Mouse (Mus musculus): ENCODE results near the gene Zfp282. TPM values are rescaled to one million over a fixed set of nuclear protein-coding genes. Genes with fewer than 3 reads are reported as not detected.
"Not testable (repeated sequence)": the region's sequence is repeated elsewhere in the genome, so short reads cannot be mapped to it uniquely, and the experiment has no call there.

Zfp282 gene
- total RNA-seq (2021), result 1 to 10 TPM; 7.7 to 8.0 TPM
- long read RNA-seq, experiment 1, full-length matches to known transcripts, result 15 of 17 reads
- long read RNA-seq, experiment 1, partial matches to known transcripts, result 2 of 17 reads
- long read RNA-seq, experiment 1, other reads (novel, unspliced or antisense), result 0 of 17 reads
- long read RNA-seq, experiment 2, full-length matches to known transcripts, result 11 of 18 reads
- long read RNA-seq, experiment 2, partial matches to known transcripts, result 7 of 18 reads
- long read RNA-seq, experiment 2, other reads (novel, unspliced or antisense), result 0 of 18 reads

DNA sequence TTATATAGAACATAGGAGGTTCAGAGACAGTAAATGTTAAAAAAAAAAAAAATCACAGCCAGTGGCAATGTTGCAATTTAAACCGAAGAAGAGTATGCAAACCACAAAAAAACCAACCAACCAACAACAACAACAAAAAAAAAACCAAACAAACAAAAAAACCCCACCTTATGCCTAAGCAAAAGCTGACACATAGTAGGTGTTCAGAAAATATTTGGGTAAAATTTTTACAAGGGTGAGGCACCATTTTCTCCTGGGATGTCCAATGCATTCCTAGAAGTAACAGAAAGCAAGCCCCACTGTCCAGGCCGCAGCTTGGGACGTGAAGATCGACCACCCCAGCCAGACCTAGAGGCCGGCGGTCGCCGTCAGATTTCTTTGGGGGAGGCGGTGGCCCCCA is at the start of gene Zfp282:
Zfp282 (plus strand) TSS at position 147 of the 400 bp plus-strand sequence.
- no peak for DNase-seq (ENCODE audit: low spot score in 2 of 2)

DNA sequence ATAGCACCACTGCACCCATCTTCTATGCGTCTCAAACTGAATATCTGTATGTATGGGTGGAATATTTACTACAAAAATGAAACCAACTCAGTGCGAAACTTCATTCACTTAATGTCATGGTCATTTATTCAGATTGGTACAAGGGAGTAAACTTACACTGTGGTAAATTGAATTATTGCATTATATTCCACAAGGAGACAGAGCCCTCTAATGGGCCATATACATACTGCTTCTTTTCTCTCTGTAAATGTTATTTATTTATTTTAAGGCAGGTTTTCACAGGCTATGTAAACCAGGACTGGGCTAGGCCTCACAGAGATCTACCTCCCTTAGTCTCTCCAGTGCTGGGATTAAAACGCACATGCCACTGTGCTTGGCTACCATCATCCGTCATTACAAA is 49.5 kb upstream of the Zfp282 start:
- DNase-seq (ENCODE audit: low spot score in 2 of 2), result no peak

DNA sequence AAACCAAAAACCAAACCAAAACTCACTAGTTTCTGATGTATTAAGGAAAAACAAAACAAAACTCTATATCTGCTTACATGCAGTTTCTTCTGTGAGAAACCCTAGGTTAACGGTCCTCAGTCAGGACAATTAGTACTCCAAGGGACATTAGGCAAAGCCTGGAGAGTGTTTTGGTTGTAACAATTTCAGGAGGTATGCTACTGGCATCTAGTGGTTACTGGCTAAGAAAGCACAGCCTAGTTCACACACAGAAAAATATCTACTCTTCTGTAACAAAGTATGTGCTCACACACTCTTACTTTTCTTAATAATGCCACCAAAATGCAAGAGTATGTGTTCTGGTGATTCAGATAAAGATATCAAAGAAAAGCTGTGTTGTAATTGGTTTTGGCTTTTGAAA is 48.1 kb upstream of the Zfp282 start:
- no peak for DNase-seq (ENCODE audit: low spot score in 2 of 2)

DNA sequence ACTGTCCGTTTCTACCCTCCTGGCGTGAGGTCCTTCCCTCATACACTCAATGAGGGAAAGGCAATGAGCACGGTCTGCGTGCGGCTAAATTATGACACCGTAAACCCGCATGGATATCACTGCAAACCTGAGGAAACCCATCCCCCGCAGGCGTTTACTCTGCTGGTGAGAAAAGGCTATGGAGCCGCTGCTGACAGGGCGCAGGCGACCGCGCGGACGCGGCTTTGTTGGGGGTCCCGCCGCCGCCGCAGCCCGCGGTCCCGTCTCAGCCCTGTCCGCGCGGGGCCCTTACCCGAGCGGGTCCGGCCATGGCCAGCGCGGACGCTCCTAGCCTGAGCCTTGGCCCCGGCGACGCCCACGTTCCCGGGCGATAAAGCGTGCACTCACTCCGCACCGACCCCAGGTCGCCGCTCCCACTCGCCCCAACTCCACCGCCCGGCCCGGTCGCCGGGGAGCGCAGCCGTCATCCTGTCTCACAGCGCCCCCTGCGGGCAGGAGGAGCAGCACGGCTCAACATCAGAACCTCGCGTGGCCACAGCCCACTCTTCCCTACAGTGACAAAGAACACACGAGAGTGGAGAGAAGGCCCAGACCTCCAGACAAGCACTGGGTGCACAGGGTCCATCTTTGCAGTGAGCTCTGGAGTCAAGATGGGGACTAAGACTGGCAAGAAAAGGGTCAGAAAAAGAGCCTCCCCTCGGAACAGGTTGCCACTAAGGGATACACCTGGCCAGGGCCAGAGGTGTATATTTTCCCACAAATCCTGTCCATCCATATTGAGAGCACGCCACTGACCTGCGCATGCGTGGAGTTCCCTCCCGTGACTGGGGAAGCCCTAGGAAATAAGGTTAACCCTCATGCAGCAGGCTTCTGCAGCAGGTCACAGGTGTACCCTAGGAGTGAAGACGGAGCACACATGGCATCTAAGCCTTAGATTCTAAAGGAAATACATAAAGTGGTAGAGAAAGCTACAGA is 46.6 kb upstream of the Zfp282 start, which contains the start of gene Zfp786:
Zfp786 (minus strand) TSS at position 764 of the 975 bp plus-strand sequence.
- DNase-seq (ENCODE audit: low spot score in 2 of 2), result peak; percentile 95 to 96

DNA sequence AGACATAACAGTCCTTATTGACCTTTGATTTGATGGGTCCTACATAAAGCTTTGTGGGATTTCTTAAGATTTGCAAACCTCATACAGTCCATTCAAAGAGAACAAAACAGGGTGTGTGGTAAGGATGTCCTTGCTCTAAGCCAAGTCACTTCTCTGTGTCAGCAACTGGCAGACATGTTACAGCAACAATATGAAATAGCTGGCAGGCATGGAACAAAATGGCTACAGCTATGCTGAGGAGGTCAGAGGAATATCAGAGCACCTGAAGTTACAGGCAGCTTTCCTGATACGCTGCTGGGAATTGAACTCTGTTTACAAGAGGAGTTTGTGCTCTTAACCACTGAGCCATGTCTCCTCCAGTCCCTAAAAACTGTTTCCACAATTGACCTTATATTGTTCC is 44.8 kb upstream of the Zfp282 start:
- peak in 1 of 2 experiments; percentile 23 for DNase-seq (ENCODE audit: low spot score in 2 of 2)

DNA sequence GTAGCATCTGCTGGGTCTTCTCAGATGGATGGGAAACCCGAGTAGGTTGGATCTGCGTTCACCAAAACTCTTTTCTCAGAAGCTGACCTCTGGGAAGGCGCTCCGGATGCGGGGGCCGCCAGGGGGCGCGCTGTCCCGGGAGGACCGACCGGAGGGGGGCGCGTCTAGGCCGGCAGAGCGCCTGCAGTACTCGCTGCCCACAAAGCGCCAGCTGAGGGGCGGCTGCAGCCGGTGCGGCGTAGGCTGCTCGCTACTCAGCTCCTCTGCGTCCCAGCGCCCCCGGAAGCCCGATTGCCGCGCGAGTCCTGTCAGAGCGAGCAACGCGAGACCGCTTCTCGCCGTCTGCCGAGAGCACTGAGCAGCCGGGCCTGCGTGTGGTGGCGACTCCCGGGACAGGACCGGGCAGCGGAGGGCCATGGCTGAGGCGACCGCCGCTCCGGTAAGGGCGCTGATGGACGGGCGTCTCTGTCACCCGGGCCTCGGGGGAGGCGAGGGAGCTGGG is 41.5 kb upstream of the Zfp282 start, which contains the start of gene Zfp398:
Zfp398 (plus strand) TSS at position 180 of the 502 bp plus-strand sequence.
- DNase-seq (ENCODE audit: low spot score in 2 of 2), result peak; percentile 99

DNA sequence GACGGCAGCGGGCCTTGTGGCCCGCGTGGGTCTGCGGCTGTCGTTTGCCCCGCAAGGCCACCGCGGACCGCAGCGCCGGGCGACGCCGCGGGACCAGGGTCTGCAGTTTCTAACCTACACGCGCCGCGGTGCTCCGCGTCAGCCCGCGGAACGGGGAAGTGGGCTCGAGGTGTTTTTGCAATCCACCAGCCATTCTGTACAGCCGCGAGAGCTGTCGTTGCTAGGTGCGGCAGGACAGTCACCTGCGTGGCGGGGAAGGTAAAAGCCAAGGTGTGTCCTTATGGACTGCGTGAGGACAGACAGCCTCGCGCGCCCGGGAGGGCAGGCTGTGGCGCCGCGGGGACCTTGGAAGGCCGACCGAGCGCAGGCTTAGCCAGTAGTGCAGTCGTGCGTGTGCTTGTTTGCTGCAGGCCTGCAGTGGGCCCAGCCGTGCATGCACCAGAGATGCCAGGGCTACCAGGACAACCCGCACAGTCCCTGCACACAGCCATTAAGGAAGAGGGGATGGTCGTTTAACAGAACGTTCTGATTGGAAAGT is 41.0 kb upstream of the Zfp282 start:
- peak; percentile 58 to 66 for DNase-seq (ENCODE audit: low spot score in 2 of 2)

DNA sequence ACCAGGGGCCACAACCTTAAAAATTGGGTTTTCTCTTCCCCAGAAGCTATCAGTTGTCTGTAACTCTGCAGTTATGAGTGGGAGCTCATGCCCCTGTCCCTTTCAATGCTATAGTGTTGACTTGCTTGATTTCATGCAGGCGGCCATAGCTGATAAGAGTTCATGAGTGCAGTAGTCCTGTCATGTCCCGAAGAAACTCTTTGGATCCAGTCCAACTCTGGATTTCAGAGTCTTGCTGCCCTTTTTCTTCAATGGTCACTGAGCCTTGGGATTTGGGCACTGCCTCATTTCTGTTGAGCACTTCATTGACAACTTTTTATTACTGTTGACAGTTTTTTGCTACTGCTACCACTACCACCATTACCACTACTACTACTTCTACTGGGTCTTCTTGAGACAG is 39.4 kb upstream of the Zfp282 start:
- no peak for DNase-seq (ENCODE audit: low spot score in 2 of 2)

DNA sequence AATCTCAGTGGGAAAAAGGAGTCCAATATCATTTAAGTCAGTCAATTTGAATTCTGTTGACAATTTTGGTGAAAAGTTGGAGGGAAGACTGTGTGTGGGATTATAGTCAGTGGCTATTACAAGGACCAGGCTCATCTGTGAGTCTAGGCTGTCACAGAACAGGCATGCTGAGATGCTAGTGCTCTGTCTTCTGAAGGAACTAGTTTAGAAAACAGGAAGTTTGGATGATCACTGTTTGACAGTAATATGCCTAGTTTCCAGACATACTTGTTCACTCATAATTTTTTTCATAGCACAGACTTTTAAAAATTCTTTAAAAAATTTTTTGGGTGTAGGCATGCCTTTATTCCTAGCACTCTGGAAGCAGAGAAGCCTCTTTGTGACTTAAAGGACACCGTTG is 35.9 kb upstream of the Zfp282 start:
- DNase-seq (ENCODE audit: low spot score in 2 of 2), result no peak

DNA sequence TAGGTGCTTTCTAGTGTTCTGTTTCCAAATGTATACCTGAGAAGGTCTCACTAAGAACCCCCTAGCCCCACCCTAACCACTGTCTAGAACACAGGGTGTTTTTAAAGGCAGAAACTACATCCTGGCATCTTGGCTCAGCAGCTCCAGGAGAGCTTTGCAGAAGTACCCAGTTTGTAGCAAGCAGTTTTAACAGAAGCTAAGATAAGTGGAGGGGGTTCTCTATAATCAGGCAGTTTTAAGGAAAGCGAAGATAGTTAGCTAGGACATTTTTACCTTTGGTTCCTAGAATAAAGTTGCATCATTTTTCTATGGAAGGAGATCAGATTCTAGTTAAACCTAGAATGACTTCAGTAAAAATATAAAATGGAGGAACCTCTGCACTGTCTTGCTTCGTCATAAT is 35.2 kb upstream of the Zfp282 start:
- DNase-seq (ENCODE audit: low spot score in 2 of 2), result no peak

DNA sequence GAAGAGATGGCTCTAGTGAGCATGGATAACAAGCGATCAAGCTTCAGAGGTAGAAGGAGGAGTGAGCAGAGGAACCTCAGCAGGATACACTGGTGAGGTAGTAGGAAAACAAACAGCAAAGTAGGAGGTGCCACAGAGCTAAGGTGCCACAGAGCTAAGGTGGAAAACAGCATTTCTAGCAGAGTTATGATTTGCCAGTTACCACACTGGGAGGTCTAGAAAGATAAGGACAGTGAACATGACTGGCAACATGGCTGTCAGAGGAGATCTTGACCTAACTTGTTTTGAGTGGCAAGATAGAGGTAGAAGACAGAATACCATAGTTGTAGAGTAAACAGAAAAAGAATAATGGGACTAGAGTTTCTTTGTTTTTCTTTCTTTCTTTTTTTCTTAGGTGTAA is 34.7 kb upstream of the Zfp282 start:
- DNase-seq (ENCODE audit: low spot score in 2 of 2), result no peak

DNA sequence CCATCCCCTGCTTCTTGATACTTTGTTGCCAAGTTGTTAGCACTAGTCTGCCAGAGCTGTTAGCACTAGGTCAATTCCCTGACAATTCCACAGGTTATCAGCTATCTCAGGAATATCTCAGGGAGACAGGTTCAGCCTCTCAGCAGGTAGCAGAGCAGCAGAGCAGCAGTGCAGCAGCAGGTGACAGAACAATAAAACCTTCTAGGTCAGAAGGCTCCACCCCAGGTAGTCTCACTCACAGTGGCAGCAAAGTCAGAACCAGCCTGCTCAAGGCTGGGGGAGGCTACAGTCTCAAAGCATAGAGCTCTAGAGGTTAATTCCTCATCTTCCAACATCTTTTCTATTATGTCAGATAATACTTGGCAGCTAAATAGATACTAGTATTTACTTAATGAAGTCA is 31.2 kb upstream of the Zfp282 start:
- DNase-seq (ENCODE audit: low spot score in 2 of 2), result no peak

DNA sequence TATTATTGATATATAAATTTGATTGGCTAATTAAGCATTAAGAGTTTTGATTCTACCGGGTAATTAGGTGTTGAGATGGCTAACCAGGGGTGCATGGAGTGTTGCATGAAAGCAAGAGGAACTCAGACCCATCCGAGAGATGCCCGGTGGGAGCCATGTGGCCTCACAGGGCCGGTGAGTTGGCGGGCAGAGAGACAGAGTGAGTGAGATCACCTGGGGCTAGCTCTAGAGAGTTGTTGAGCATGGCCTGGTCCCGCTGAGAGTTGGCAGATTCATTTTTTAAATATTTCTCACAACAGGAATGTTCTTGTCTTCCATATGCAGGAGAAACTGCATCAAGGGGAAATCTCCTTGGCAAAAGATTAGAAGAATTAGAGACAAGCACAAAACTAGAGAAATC is 19.8 kb upstream of the Zfp282 start:
- no peak for DNase-seq (ENCODE audit: low spot score in 2 of 2)

DNA sequence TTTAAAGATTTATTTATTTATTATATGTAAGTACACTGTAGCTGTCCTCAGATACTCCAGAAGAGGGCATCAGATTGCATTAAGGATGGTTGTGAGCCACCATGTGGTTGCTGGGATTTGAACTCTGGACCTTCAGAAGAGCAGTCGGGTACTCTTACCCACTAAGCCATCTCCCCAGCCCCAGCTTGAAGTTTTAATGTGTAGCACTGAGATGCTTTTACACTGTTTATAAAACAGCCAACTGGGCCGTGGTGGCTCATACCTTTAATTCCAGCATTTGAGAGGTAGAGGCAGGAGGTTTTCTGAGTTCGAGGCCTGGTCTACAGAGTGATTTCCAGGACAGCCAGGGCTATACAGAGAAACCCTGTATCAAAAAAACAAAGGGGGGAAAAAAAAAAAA is 19.3 kb upstream of the Zfp282 start:
- DNase-seq (ENCODE audit: low spot score in 2 of 2), result not testable (repeated sequence)

DNA sequence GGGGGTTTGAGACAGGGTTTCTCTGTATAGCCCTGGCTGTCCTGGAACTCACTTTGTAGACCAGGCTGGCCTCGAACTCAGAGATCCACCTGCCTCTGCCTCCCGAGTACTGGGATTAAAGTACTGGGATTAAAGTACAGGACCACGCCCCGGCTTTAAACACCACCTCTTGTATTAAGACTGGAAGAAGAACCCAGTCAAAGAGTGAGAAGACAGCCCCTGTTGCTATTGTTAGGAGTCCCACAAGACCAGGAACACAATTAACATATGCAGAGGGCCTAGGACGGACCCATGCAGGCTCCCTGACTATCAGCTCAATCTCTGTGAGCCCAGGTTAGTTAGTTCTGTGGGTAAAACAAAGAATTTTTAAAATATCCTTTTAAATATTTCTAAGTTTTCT is 4.7 kb upstream of the Zfp282 start:
- DNase-seq (ENCODE audit: low spot score in 2 of 2), result no peak

DNA sequence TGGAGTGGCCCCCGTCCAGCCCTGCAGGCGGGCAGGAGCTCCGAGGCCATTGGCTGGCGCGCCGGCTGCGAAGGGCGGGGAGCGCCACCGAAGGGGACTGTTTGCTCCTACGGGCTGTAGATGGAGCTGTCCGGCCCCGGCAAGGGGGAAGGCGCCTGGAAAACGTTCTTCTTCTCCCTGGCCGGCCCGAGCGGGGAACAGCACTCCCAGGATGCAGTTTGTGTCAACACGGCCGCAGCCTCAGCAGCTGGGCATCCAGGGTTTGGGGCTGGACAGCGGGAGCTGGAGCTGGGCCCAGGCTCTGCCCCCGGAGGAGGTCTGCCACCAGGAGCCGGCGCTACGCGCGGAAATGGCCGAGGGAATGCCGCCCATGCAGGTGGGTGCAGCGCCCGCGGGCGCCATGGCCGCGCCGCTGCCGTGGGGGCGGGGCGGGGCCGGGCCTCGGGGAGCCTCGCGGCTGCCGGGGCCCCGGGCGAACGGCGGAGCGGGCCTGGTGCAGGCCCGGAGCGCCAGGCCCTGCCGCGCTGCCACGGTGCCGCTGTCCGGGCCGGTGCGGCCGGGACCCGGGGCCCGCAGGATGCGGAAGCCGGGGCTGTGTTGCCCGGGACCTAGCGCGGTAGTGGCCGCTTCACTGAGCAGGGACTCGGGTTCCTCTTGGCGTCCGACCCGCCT is 593 bp downstream of the Zfp282 start:
- peak; percentile 87 to 90 for DNase-seq (ENCODE audit: low spot score in 2 of 2)

DNA sequence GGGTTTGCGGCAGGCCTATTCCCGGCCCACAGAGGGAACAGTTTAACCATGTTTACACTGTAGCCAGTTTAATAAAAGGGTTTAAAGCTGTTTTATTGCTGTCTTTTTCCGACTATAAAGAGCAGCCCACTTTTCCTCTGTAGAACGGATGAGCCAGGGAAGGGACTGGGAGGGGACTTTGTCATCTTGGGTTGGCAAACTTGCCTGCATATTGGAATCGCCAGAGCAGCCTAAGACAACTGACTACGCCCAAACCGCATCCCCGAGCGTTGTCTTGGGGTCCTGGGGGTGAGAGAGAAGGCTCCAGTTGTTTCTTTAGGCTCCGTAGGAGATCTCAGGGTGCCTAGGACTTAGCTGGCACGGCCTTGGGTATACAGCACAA is 1.1 kb downstream of the Zfp282 start:
- DNase-seq (ENCODE audit: low spot score in 2 of 2), result peak; percentile 15 to 23

DNA sequence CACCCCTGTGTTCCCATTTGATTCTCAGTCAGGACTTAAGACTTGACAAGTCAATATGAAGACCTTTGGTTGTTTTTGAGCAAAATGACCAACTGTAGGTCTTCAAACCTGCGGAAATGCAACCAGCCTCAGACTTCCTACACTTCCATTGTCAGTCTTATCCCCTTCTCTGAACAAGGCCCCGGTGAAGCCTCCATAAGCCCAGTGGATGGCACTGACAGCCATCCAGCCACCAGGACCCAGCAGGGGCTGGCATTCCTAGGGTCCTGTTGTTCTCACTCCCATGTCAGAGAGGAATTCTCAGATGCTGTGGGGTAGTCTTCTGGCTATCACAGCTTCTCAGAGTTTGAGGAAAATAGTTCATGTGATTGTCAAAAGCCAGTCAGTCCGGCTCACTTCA is 1.6 kb downstream of the Zfp282 start:
- DNase-seq (ENCODE audit: low spot score in 2 of 2), result no peak

DNA sequence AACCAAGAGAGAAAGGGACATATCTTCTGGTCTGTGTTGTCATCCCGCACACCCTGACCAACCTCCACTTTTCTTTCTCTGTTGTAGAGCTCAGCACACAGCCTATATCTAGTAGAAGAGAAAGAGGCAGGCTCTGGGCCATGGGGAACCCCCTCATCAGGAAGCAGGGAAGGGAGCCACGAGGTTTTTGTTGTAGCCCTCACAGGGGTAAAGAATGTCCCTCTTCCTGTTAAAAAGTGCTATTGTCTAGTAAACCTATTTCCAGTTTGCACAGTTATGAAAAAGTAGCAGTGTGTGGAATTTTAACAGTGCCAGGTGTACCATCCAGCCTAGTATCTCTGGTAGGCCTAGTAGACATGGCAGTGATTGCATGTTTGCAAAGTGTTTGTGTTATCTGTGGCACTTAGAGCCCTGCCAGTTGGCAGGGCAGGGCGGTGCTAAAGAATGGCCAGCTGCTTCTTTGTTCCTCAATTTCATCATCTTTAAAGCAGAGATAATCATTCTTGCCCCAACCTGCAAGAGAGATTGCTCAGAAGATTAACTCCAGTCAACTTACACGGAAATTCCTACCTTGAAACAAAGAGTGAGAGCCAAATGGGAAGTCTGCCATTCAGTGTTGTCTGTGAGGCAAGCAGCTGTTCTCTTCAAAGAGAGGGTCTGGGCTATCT is 2.2 kb downstream of the Zfp282 start:
- DNase-seq (ENCODE audit: low spot score in 2 of 2), result no peak

DNA sequence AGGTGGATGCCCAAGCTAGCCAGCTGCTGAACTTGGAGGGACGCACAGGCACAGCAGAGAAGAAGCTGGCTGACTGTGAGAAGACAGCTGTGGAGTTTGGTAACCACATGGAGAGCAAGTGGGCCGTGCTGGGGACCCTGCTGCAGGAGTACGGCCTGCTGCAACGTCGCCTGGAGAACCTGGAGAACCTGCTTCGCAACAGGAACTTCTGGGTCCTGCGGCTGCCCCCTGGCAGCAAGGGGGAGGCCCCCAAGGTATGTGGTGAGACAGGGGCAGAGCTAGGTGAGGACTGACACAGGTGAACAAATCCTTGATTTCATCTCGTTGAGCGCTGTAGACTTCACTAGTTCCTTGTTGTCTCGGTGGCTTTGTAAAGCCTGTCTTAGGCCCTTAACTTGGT is 3.2 kb downstream of the Zfp282 start:
- DNase-seq (ENCODE audit: low spot score in 2 of 2), result no peak
